Mouse (Mus musculus) heart, embryonic 15.5 days (tissue): ENCODE measurements around the gene Syk. TPM values are rescaled to one million over a fixed set of nuclear protein-coding genes. Genes with fewer than 3 reads are reported as not detected.

ENCODE experiments used
- ATAC-seq: fragments of 200-750 bp; cut with Nextera tagmentation; replicated peaks from 2 replicates; pipeline ENCODE4 v1.8.0; 2017; ENCODE audit warnings: low read depth, moderate TSS enrichment; ENCODE audit not compliant: insufficient number of reproducible peaks, insufficient read depth, low FRiP score
- H3K27ac ChIP-seq: fragments of 300-500 bp; sonication (generic); 2 replicates; pipeline ENCODE4 v1.5.1; 2015; ENCODE audit warnings: mild to moderate bottlenecking, inconsistent platforms
- H3K27me3 ChIP-seq: fragments of 300-500 bp; sonication (generic); 2 replicates; pipeline ENCODE4 v1.6.1; 2015; ENCODE audit warnings: inconsistent platforms
- H3K36me3 ChIP-seq: fragments of 300-500 bp; sonication (generic); 2 replicates; pipeline ENCODE4 v1.6.1; 2015; ENCODE audit warnings: mild to moderate bottlenecking, inconsistent platforms
- H3K4me1 ChIP-seq: fragments of 300-500 bp; sonication (generic); replicated peaks from 2 replicates; pipeline ENCODE4 v1.6.1; 2015; ENCODE audit warnings: inconsistent platforms
- H3K4me2 ChIP-seq: fragments of 300-500 bp; sonication (generic); 2 replicates; pipeline ENCODE4 v1.6.1; 2015; ENCODE audit warnings: inconsistent platforms, mild to moderate bottlenecking, moderate library complexity
- H3K4me3 ChIP-seq: fragments of 300-500 bp; sonication (generic); 2 replicates; pipeline ENCODE4 v1.5.1; 2015; ENCODE audit warnings: mild to moderate bottlenecking, inconsistent platforms
- H3K9ac ChIP-seq: fragments of 300-500 bp; sonication (generic); 2 replicates; pipeline ENCODE4 v1.6.1; 2015; ENCODE audit warnings: mild to moderate bottlenecking, inconsistent platforms
- H3K9me3 ChIP-seq: fragments of 300-500 bp; sonication (generic); replicated peaks from 2 replicates; pipeline ENCODE4 v1.6.1; 2016; ENCODE audit warnings: inconsistent platforms
- WGBS: fragments of 180-500 bp; shearing (Covaris S2); methylation state at CpG from one replicate; pipeline ENCODE4 v1.1.7; 2015; ENCODE audit warnings: mixed read lengths; 5-methylcytosine and 5-hydroxymethylcytosine counted together
- polyA plus RNA-seq: library from polyadenylated mRNA; unstranded; fragments of >200 nt; fragmentation: Nextera tagmentation; extraction: Ambion mirVana; gene quantifications from 2 replicates; pipeline ENCODE4 v1.2.1, GENCODE M21; 2015

Syk gene
- polyA plus RNA-seq, 1 experiment from 2014 or later = 6.8 TPM

DNA sequence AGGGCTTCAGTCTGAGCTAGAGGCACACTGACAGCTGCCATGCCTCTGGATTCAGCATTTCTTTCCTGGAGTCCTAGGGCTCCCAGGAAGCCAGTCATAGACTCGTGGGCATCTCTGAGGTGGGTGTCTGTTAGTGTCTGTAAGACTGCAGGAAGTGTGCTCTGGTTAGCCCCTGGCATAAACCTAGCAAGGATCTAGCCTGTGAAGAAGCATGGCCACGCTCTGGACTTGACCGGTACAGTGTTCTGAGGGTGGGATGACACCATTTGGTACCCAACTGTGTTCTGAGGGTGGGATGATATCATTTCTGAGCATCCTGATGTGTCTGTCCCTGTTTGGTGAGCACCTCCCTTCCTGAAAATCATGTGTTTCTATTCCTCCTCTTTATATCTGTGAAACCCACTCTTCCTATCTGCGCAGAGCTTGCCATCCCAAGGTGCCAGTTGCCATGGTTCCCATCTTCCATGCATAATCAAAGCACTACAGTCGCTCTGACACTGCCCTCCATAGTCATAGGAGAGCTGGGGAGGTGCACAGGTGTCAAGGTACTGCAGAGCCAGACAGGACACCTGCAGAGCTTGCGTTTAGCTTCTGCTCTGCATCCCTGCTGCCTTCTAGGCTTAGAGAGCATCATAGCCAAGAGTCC lies 20.9 kb downstream of the Syk start:
- no peak for ATAC-seq
- 83% methylated on average over 6 of the region's 6 CpGs for WGBS
- Histone ChIP-seq H3K9me3 (no peaks in the 10 kb centered on the region), H3K27me3 (no peaks in the 10 kb centered on the region), H3K36me3 (no peaks in the 10 kb centered on the region), H3K4me2 (no peak overlapping the region), H3K9ac (no peak overlapping the region), H3K4me1 (peaks cover 13% of the 10 kb centered on the region), H3K4me3 (no peak overlapping the region), H3K27ac (no peak overlapping the region)

DNA sequence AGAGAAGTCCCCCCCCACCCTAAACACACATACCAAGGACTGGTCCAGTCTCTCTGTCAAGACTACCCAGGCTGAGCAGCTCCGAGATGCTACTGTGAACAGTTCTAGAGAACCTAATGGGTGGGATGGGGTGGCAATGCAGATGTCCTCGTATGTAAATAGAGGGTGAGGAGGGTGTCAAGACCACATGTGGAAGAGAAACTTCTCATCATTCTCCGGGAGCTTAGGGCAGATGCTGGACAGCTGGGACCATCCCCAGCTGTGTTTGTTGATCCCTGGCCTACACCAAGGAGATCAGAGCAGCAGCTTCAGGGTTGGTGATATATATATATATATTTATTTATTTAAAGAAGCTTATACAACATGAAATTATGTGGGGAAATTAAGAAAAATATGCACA lies 22.0 kb downstream of the Syk start:
- Histone ChIP-seq H3K9ac (no peak overlapping the region), H3K27ac (no peak overlapping the region), H3K9me3 (no peaks in the 10 kb centered on the region), H3K4me3 (no peak overlapping the region), H3K36me3 (no peaks in the 10 kb centered on the region), H3K4me1 (peaks cover 13% of the 10 kb centered on the region), H3K27me3 (no peaks in the 10 kb centered on the region), H3K4me2 (no peak overlapping the region)
- no peak for ATAC-seq
- WGBS = 84% methylated on average over 3 of the region's 3 CpGs

DNA sequence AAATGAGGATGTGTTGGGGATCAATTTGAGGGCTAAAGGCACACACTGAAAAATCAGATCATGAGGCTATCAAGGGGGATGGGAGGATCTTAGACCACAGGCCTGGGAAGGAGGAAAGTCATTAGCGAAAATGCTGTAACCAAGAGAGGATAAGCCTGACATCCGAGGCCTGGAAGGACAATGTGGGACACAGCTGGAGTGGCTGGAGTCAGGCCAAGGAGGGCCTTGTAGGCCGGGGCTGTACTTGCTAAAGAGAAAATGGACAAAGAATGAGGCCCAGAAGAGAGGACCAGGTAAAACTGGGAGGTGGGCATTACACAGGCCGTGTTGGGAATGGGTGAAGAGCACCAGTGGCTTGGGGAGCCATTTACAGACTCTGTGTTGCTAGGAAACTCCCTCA lies 22.9 kb downstream of the Syk start:
- Histone ChIP-seq H3K27ac (no peak overlapping the region), H3K9ac (no peak overlapping the region), H3K4me2 (no peak overlapping the region), H3K27me3 (no peaks in the 10 kb centered on the region), H3K9me3 (no peaks in the 10 kb centered on the region), H3K4me1 (peaks cover 13% of the 10 kb centered on the region), H3K36me3 (no peaks in the 10 kb centered on the region), H3K4me3 (no peak overlapping the region)
- ATAC-seq = no peak
- WGBS = 71% methylated on average over 4 of the region's 4 CpGs

DNA sequence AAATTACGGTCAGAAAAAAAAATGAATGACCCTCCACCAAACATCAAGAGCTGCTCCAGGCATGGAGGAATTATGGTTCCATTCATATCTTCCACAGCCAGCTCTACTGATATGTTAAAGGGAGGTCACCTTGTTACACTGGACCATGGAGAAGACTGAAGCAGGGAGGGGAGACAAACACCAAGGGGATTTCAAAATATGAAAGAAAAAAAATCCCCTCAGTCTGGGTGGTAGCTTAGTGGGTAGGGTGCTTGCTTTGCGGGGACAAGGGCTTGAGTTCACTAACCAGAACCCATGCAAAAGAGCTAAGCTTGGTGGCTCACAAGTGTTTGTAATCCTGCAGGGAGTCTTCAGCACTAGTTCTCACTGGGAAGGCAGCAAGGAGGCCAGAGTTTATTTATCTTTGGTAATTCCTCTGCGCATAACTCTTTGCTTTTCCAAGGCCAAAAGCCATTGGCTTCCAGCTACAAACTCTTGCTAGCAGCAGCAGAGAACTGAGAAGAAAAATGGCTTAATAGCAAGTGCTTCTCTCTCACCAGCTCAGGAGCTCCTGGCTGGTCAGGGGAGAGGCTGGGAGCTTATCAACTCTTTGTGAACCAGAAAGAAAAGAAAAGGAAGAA lies 23.8 kb downstream of the Syk start:
- H3K27me3 ChIP-seq = no peaks in the 10 kb centered on the region
- ATAC-seq = no peak
- H3K4me2 ChIP-seq = no peak overlapping the region
- peaks cover 13% of the 10 kb centered on the region for H3K4me1 ChIP-seq
- no peaks in the 10 kb centered on the region for H3K9me3 ChIP-seq
- H3K36me3 ChIP-seq = no peaks in the 10 kb centered on the region
- no peak overlapping the region for H3K4me3 ChIP-seq
- no peak overlapping the region for H3K9ac ChIP-seq
- 71% methylated on average over 3 of the region's 3 CpGs for WGBS
- H3K27ac ChIP-seq = no peak overlapping the region

DNA sequence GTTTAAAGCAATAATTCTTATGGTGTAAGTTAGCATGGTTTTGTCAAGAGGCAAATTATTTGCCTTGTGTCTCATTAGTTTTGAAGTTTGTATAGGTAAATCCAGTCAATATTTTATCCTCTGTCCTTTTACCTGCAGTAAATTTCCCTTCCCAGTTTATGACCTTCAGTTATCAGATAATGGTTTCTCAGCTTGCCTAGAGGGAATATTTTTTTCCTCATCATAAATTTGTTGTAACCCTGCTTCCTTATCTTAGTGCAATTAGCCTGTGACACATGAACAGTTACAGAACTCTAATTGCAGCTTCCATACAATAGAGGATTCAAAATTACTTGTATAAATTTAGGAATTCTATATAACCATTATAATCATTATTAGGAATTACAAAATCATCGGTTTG lies 25.0 kb downstream of the Syk start:
- Histone ChIP-seq H3K4me3 (no peak overlapping the region), H3K9ac (no peak overlapping the region), H3K9me3 (no peaks in the 10 kb centered on the region), H3K27ac (no peak overlapping the region), H3K36me3 (no peaks in the 10 kb centered on the region), H3K4me2 (no peak overlapping the region), H3K27me3 (no peaks in the 10 kb centered on the region), H3K4me1 (peaks cover 5% of the 10 kb centered on the region)
- 88% methylated on average over 1 of the region's 1 CpGs for WGBS
- ATAC-seq = no peak

DNA sequence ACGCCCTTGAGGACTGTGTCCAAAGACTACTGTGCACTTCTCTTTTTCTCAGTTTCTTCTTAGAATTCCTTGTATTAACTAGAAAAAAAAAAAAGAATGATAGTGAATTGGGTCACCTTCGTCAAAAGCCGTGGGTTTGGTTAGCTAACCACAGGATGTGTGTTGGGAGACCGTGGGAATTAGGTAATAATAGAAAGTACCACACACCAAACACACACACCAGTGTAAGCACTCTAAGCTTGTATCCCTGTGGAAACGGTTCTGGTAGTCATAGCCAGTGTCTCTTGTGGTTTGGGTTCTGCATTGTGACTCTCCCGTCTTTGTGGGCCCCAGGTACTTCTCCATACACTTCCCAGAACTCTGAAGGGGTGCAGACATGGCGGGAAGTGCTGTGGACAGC lies 27.5 kb downstream of the Syk start:
- Histone ChIP-seq H3K4me2 (no peak overlapping the region), H3K27me3 (no peaks in the 10 kb centered on the region), H3K27ac (no peak overlapping the region), H3K4me3 (no peak overlapping the region), H3K4me1 (no peaks in the 10 kb centered on the region), H3K9ac (no peak overlapping the region), H3K36me3 (no peaks in the 10 kb centered on the region), H3K9me3 (no peaks in the 10 kb centered on the region)
- ATAC-seq = no peak
- WGBS = 87% methylated on average over 7 of the region's 7 CpGs

DNA sequence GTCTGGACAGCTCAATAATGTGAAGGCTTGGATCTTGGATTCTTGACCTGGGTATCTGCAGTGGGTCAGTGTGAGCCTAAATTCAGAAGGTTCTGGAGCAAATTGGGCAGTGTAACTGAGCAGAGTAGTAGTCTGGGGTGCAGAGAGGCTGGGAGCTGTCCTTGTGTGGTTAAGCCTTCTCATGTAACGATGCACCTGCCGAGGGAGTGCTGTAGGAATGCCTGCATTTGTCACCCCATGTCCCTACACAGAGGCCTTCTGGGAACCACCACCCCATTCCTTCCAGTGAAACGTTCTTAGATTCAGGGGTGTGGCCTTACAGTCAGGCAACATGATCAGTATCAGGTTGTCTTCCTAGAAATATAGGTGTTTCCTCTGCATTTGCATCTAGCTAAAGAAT lies 30.3 kb downstream of the Syk start:
- H3K27me3 ChIP-seq = no peaks in the 10 kb centered on the region
- no peak overlapping the region for H3K4me3 ChIP-seq
- no peak overlapping the region for H3K9ac ChIP-seq
- H3K27ac ChIP-seq = no peak overlapping the region
- H3K36me3 ChIP-seq = no peaks in the 10 kb centered on the region
- 72% methylated on average over 3 of the region's 3 CpGs for WGBS
- H3K9me3 ChIP-seq = no peaks in the 10 kb centered on the region
- ATAC-seq = no peak
- no peak overlapping the region for H3K4me2 ChIP-seq
- H3K4me1 ChIP-seq = no peaks in the 10 kb centered on the region

DNA sequence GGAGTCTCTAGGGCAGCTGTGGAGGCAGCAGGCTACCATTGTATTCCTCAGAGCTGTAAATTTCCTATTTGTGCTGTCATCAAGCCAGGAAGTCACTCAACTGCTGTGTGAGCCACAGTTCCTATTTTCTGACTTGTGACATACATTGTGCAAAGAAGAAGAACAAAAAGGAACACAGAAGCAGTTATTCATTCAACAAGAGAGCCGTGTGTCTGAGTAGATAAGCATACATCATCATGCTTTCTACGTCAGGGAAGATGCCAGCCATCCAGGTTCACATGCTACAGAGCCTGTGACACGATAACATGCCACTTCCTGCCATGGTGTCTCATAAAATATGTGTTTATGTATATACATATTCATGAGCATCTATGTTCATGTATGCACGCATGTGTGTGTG lies 32.1 kb downstream of the Syk start:
- Histone ChIP-seq H3K27ac (no peak overlapping the region), H3K4me3 (no peak overlapping the region), H3K27me3 (no peaks in the 10 kb centered on the region), H3K9me3 (no peaks in the 10 kb centered on the region), H3K36me3 (no peaks in the 10 kb centered on the region), H3K9ac (no peak overlapping the region), H3K4me2 (no peak overlapping the region), H3K4me1 (peaks cover 5% of the 10 kb centered on the region; the same call in 1 of the 2 replicates)
- WGBS = 76% methylated on average over 4 of the region's 4 CpGs
- no peak for ATAC-seq

DNA sequence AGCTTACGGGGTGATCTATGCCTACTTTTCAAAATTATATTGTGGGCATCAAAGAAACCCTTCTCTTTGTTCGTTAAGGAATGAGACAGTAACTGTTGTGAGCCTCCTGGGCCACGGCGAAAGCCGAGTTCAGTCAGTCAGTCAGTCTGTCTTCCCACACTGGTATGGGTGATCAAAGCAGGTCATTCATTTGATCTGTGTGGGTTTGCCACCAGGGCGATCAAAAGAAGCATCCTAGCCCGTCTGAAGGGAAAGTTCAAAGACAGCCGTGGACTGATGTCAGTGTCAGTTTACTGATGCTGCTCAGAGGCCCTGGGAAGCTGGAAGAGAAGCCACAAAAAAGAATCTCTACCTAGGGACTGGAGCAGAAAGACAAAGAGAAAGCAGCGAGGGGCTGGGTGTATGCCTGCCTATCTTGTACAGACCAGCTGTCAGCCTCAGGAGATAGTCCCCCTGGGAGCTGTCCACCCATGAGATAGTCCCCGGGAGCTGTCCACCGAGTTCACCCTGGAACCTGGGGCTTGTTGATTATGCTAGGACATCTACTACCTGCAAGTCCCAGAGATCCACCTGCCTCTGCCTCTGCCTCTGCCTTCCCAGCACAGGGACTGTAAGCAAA lies 34.2 kb downstream of the Syk start:
- Histone ChIP-seq H3K9ac (no peak overlapping the region), H3K27me3 (no peaks in the 10 kb centered on the region), H3K4me1 (peaks cover 5% of the 10 kb centered on the region; the same call in 1 of the 2 replicates), H3K4me2 (no peak overlapping the region), H3K9me3 (no peaks in the 10 kb centered on the region), H3K4me3 (no peak overlapping the region), H3K36me3 (no peaks in the 10 kb centered on the region), H3K27ac (no peak overlapping the region)
- no peak for ATAC-seq
- 54% methylated on average over 11 of the region's 11 CpGs for WGBS

DNA sequence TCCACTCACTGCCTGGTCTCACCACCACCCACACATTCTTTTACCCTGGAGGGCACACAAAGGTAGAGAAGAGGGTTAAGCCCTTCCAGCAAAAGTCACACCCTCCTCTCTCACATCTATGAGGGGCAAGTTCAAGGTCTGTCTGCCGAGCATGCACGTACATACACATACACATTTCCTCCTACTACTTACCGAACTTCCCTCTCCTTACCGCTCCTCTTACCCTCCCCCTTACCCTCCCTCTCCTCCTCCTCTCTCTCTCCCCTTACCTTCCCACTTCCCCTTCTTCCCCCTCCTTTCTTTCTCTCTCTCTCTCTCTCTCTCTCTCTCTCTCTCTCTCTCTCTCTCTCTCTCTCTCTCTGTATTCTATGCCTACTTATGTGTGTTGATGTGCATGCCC lies 35.6 kb downstream of the Syk start:
- no peak overlapping the region for H3K4me2 ChIP-seq
- 66% methylated on average over 4 of the region's 4 CpGs for WGBS
- no peak for ATAC-seq
- H3K27me3 ChIP-seq = no peaks in the 10 kb centered on the region
- no peak overlapping the region for H3K9ac ChIP-seq
- H3K4me3 ChIP-seq = no peak overlapping the region
- H3K9me3 ChIP-seq = no peaks in the 10 kb centered on the region
- peaks cover 6% of the 10 kb centered on the region; the same call in 1 of the 2 replicates for H3K36me3 ChIP-seq
- no peak overlapping the region for H3K27ac ChIP-seq
- H3K4me1 ChIP-seq = peaks cover 6% of the 10 kb centered on the region

DNA sequence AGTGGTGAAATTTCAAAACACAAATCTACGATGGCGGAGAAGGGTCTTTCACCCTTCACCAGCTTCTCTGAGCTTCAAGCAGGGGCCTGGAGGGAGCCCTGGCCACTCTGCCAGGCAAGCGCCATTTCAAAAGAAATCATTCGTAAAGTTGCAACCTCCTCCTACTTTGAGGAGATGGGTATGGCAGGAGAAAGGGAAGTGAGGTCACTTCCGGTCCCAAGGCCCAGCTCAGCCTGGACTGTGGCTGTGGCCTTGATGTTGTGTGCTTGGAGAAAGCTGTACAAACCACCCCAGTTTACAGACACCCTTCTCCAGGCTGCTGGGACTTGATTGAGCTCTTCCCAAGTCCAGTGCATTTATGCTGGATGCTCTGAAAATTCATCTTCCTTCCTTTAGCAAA lies 36.5 kb downstream of the Syk start:
- H3K4me3 ChIP-seq = no peak overlapping the region
- H3K9ac ChIP-seq = no peak overlapping the region
- H3K9me3 ChIP-seq = no peaks in the 10 kb centered on the region
- H3K36me3 ChIP-seq = peaks cover 6% of the 10 kb centered on the region; the same call in 1 of the 2 replicates
- ATAC-seq = no peak
- H3K27me3 ChIP-seq = no peaks in the 10 kb centered on the region
- WGBS = 77% methylated on average over 5 of the region's 5 CpGs
- no peak overlapping the region for H3K27ac ChIP-seq
- peaks cover 10% of the 10 kb centered on the region for H3K4me1 ChIP-seq
- H3K4me2 ChIP-seq = no peak overlapping the region

DNA sequence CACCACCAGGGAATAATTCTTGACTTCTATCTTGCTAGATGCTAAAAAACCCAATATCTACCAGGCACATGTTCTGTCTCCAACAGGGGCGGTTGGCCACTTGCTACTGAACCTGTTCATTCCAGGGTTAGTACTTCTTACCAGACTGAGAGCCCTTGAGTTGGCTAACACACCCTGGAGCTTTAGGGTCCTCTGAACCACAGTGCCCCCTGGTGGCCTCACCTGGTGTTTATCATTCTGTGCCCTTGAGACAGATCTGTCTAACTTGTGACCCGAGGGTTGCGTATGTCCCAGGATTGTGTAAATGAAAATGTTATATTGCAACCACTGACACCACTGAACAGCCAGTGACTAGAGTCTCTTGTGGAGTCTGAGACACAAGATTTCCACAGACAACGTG lies 41.1 kb downstream of the Syk start:
- peaks cover 6% of the 10 kb centered on the region; the same call in 1 of the 2 replicates for H3K36me3 ChIP-seq
- peaks cover 10% of the 10 kb centered on the region for H3K4me1 ChIP-seq
- no peak for ATAC-seq
- H3K27ac ChIP-seq = no peak overlapping the region
- no peaks in the 10 kb centered on the region for H3K9me3 ChIP-seq
- 52% methylated on average over 4 of the region's 4 CpGs for WGBS
- H3K27me3 ChIP-seq = no peaks in the 10 kb centered on the region
- no peak overlapping the region for H3K4me3 ChIP-seq
- H3K4me2 ChIP-seq = no peak overlapping the region
- no peak overlapping the region for H3K9ac ChIP-seq
